Mouse (Mus musculus): ENCODE results near the gene Ldlrap1.
A peak's percentile ranks its signal among the peaks of the same experiment; 100 is the strongest.
"Not testable (repeated sequence)": the region's sequence is repeated elsewhere in the genome, so short reads cannot be mapped to it uniquely, and the experiment has no call there.

The Ldlrap1 gene

DNA sequence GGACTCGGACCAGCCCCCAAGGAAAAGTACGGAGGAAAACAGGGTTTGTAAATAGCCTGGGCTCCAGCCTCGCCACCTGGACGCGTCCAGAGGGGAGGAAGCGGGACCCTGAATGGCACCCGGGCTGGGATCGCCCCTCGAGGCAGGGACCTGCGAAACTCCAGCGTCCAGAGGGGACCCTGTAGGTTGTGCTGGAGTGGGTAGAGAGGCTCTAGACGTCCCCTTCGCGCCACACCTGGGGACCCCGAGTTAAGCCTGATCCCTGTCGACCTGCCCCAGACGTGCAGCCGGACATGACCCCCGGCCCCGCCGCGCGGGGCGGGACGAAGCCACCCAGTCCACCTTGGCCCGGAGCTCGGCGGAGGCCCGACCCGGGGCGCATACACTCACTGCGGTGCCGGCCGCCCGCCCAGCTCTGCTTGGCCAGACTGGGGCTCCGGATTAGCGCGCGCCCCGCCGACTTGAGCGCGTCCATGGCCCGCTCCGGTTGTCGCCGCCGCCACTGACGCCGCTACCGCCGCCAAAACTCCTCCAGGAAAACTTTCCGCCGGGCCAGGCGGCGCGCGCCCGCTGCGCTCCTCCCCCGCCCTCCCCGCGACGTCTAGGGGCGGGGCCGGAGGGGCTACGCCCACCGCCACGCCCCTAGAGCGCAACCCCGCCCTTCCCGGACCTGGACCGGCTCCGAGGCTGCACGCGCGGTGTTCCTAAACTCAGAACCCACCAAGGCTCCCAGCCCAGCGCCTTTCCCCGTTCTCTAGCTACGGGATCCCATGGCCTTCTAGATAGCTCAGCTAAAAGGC is at the start of gene Ldlrap1:
TSS of gene Ldlrap1 (minus strand) at position 599 of the 800 bp plus-strand sequence.
- DNase-seq: peak; percentile 41 to 59

DNA sequence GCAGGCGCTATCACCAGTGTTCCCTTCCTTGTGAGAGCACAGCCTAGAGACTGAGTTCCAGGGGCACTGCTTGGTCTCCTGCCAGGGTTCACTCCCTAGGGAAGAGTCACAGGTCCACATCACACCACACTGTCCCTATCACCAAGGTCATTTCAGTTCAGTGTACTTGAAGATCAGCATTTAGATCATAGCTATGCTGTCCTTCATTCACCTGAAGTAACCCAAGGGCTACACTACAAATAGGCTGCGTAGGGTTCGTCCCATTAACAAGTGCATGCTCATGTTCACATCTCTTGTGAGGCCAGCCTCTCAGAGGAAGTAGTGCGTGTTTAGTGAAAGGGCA is 46.4 kb upstream of the Ldlrap1 start:
- no peak for DNase-seq

DNA sequence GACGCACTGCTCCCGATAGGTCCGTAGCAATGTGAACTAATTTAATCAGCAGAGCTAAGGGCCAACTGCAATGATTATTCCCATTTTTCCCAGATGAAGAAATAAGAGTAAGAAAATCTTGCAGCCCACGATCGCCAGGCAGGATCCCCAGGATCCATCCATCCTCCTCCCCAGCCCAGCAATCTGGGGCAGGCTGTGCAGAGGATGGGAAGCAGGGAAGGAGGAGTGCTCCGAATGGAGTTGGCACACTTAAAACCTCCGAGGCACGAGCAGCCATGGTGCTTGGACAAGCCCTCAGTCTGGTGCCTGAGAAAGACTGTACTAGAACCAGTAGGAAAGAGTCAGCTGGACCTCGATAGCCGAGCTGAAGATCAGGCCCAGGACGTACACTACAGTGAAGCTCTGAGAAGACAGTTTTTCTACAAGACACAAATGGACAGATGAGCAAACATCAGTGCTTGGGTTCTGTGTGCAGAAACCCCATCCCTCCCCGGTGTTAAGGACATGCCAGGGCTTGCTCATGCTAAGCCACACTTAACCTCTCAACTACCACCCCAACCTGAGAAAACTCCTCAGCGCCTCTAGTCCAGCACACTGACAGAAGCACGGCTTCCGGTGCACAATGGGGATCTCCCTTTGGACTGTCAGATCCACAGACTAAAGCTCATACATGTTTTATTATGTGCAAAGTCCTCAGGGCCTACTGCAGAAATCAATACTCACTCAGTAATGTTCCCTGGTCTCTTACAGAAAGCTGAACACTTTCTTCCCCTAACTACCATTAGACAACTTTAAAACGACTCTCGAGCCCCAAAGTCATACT is 45.8 kb upstream of the Ldlrap1 start:
- no peak for DNase-seq

DNA sequence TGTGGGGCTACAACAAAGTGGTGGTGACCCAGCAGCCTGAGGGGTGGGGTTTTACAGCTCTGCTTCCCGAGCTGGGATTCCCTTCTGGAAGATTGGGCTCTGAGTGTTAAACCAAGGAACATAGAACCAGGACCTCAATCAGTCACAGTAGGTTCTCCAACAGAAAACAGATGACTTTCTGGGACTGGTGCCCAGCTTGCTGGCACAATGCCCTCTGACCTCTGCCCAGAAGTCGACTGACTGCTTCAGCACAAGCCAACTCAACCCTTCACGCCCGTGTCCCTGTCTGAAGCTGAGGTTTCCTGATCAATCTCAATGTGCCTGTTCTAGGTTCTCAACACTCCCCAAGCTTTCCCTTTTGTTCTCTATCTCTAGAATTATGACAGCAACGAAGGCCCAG is 36.9 kb upstream of the Ldlrap1 start:
- DNase-seq: no peak

DNA sequence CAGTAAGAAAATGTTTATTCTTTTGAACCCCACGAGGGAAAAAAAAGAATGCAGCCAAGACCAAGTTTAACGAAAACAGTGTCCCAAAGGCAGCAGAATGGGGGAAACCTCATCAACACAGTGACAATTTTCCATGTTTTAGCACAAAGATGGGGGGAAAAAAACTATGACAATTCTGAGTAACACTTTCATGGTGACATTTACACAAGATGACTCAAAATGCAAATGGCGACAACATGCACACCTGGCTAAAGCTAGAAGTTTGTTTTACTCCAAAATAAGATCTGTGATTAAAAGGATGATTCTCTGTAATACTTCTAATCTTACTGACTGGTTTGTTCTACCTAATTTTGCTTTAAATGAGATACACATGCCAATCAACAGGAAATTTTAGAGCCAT is 34.9 kb upstream of the Ldlrap1 start:
- no peak for DNase-seq

DNA sequence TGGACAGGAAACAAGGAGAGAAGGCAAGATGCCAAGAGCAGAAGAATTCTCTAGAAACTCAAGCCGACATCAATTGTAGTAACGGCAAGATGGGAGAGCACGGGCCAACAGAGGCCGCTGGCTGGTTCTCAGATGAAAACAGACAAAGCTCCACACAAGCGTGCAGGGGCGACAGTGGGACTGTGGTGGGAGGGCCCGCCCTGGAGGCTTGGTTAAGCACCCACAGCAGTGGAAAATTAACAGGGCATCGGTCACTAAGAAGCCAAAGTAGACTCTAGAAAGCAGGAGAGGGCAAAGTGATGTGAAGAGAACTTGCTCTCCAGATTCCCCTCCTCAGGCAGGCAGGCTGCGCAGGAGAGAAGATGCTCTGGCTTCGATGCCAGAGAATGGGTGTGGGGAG is 34.3 kb upstream of the Ldlrap1 start:
- DNase-seq: no peak

DNA sequence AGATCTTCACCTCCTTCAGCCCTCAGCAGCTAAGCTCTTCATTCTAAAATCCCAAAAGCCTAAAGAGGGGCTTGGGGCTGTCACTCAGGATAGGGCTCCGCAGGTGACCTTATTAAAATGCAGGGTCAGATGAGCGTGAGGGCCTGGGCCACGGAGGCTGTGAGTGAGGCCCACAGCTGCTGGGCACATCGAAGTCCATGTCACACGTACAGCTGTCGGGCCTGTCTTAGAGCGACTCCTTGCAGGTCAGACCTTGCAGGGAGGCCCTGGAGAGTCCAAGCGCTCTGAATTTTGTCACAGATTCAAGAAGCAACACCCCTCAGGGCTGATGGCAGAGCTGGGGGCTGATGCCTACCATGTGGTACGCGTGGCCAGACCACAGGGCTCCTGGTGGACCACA is 32.9 kb upstream of the Ldlrap1 start:
- DNase-seq: no peak

DNA sequence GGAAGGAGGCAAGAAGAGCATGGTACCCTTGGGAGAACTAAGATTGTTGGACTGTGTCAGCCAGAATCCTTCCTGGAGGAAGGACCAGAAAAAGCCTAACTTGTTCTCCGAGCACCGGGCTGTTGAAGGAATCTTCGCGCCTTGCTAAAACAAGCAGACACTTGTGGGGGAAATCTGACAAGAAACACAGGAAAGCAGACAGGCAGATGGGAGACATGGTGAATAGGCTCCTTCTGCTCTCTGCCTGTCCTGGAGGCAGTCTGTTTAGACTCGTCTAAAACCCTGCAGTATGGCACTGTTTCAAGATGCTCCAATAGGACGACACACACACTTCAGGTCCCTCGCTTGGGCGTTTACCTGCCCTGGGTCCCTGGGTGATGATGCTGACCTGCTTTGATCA is 32.3 kb upstream of the Ldlrap1 start:
- no peak for DNase-seq

DNA sequence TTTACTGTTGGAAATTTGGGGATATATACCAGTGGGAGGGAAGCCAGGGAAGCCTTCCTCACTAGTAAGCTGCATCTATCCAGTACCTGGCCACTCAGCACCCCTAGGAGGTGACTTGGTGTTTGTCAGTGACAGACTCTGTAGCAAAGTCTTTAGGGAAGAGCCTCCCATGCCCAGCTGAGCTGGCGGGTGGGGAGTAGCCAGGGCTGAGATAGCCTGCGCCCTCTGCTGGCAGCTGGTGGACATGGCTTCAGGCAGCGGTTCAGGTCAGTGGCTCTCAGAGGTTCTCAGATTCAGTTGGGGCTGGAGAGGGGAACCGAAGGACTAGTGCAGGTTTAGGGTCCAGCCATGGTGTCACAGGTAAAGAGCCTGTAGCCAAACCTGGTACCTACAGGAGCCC is 31.4 kb upstream of the Ldlrap1 start:
- DNase-seq: peak; percentile 21 to 29

DNA sequence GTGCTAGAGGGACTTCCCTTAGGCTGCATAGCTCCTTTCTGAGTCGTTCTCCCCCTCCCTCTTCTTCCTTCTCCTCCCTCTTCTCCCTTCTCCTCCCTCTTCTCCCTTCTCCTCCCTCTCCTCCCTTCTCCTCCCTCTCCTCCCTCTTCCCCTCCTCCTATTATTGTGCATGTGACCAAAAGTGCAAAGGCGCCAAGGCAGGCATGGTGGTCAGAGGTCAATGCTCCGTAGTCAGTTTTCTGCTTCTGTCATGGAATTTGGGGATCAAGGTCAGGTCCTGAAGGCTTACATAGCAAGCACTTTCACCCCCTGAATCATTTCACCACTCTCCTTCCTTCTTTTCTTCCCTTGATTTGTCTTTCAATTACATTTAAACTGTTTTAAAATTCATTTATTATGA is 31.0 kb upstream of the Ldlrap1 start:
- no peak for DNase-seq

DNA sequence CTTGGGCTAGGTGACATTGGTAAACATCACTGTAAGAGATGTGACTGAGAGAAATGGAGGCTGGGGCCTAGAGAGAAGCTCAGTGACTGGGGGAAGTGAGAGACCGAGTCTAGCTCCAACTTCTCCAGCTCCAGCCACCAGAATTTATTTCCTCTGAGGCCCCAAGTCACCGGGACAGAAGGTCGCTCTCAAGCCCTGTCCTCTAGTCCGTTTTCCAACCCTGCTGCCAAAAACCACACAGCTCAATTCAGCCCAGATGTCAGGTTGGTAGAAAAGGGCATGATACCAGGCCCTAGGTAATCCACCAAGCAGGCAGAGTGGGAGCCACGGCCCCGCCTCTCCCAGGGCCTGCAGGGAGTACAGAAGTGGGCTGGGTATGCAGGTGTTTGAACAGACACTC is 29.8 kb upstream of the Ldlrap1 start:
- no peak for DNase-seq

DNA sequence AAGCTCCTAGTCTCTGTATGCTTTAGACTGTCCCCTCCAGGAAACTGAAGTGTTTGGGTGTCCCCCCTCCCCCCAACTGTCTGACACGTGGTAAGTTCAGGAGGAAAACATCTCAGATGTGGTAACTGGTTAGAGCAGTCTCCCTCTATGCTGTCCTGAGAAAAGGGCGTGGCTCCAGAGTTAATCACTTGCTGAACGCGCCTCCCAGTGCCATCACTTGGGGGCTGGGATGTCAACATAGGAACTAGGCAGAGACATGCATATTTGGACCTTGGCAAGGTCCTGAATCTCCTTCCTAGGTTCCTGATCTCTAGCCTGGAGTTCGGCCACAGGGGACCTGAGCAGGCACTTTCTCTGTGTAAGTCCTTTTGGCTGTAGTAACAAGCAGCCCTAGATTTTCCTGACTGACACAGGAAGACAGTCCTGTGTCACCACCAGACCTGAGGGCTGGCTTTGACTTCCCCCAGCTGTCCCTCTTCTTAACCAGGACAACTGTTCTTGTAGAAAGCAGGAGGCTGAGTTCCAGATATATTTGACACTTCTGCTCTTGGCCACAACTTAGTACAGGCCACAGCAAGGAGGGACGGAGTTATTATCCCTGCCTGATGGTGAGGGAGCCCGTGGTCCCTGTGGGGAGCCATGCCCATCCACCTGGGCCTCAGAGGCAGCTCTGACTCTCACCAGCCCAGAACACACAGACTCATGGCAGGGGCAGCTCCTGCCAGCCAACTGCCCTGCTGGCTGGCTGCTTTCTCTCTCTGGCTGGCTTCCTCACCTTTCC is 28.9 kb upstream of the Ldlrap1 start:
- peak in 1 of 2 experiments; percentile 47 for DNase-seq

DNA sequence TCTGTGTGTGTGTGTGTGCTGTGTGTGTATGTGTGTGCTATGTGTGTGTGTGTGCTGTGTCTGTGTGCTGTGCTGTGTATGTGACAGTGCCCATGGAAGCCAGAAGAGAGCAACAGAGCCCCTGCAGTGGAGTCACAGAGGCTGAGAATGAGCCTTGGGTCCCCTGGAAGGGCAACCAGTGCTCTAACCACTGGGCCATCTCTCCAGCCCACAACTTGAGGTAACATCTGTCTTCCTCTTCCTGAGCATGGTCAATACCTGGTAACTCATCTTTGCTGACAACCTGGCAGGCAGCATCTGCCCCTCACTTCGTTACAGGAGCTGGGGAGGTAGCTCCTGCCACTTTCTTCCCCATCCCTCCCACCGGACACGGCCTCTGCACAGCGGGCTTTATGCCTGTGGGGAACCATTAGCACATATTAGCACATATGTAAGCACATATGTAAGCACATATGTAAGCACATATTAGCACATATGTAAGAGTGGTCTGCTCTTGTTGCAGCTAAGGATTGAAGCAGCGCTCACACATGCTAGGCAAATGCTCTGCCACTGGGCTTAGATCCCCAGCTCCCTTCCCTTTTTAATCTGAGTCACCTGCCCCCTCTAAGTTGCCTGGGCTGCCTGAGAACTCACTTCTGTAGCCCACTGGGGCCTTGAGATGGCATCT is 28.1 kb upstream of the Ldlrap1 start:
- DNase-seq: no peak

DNA sequence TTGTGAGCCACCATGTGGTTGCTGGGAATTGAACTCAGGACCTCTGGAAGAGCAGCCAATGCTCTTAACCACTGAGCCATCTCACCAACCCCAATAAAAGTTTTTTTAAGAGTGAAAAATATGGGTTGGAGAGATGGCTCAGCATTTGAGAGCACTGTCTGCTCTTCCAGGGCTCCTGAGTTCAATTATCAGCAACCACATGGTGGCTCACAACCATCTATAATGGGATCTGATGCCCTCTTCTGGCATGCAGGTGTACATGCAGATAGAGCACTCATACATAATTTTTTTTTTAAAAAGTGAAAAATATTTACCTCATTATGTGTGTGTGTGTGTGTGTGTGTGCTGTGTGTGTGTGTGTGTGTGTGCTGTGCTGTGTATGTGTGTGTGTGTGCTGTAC is 27.1 kb upstream of the Ldlrap1 start:
- DNase-seq: not testable (repeated sequence)

DNA sequence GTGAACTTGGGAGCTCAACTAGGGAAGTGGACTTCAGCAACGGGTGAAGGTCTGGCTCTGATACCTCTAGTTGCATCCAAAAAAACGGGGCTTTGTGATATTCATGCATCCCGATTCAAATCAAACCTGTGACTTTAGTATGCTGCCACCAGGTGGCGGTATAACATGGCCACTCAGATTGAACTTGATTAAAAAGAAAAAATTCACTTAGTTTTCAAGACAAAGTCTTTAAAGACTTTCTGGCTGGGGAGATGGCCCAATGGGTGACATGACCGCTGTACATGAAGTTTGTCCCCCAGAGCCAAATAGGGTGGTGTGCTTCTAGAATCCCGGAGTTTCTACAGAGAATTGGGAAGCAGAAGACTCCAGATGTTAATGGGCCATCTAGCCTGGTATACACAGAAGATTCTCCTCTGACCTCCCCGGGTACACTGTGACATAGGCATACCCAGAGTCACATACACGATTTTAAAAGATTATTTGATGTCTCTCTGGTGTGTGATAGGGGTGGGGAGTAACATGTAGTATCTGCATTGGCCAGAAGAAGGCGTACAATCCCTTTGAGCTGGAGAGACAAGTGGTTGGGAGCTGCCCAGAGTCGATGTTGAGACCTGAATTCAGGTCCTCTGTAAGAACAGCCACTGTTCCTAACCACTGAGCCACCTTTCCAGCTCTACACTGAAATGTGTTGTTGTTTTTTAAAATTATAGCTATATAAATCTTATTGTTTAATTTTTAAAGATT is 25.6 kb upstream of the Ldlrap1 start:
- no peak for DNase-seq

DNA sequence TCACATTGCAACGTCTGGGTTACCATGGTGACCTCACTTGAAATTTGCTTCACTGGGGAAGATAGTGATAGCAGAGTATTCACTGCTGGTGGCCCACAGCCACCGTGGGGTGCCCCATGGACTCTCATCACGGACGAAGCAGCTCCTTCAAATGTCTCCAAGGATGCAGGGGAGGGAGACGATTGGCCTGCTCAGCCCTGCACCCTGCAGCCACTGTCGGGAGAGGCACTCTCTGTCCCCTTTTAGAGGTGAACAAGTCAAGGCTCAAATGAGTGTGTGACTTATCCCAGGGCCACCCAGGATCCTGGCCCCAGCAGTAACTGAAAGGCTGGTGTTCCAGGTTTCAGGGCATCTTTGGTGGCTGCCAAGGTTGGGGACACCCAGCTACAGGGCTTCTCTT is 23.9 kb upstream of the Ldlrap1 start:
- DNase-seq: no peak

DNA sequence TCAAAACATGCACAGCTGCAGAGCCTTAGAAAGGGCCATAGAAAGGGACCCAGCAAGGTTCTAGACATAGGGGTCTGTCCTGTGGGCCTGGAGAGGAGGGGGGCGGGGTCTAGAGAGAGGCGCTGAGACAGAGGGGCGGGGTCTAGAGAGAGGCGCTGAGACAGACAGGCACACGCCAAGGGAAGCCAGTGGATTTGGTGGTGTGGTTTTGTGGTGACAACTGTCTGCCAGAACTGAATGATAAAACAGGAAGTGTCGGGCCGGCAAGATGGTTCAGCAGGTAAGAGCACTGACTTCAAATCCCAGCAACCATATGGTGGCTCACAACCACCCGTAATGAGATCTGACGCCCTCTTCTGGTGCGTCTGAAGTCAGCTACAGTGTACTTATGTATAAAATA is 19.1 kb upstream of the Ldlrap1 start:
- peak; percentile 65 to 81 for DNase-seq

DNA sequence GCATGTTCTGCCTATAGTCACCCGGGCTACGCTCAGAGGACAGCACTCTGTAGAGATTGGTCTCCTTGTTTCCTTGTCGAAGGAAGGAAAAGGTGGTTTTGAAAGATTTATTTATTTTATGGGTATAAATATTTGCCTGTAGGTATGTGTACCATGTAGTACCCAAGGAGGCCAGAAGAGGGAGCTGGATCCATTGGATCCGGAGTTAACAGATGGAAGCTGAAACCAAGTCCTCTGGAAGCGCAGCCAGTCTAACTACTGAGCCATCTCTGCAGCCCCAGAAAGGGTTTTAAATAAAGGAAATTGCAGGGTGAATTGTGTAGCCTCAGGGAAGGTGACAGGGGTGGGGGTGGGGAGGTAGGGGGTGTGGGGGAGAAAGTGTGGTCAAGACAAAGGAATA is 16.9 kb upstream of the Ldlrap1 start:
- no peak for DNase-seq

DNA sequence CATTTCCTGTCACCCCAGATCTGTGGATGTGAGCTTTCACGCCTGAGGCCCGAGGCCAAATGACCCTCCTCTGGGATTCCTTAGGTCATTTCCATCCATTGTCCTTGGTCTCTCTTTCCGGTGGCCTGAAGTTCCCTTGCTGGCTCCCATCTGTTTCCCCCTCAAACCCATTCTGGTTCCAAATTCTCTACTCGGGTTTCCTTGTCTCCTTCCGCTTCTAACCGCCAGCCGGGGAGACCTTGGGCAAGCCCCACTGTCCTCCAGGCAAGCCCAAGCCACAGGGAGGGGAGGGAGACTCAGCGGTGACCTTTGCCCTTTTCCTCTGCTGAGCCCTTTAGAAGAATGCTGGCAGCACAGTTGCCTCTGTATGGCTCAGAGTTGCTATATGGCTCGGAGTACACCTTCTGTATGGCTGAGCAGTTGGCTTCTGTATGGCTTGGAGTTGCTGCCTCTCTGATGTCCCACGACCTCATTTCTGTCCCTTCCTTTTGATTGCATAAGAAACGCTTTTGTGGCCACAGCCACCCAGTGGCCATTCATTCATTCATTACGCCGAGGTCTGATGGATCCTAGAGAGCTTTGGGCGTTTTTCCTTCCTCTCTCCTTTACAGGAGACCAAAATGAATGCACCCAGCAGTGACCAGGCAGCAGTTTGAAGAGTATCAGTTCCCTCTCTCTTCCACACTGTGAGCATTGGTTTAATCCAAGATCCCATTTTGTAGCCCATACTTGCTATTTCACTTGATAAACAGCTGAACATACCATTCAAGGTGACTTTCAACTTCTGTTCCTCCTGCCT is 11.5 kb upstream of the Ldlrap1 start:
- DNase-seq: no peak

DNA sequence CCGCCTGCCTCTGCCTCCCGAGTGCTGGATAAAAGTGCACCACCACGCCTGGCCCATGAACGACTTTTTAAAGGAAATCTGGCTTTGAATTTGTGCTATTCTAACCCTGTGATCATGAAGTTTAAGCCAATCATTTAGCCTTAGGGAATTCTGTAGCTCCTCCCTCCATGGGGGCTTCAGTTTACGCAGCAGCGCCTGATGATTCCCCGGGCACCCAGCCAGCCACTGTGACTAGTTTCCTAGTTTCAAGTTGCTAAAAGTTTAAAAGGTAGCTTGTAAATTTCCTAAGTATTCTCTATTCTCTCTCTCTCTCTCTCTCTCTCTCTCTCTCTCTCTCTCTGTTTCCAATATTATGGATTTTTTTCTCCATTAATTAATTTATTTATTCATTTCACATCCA is 8.4 kb upstream of the Ldlrap1 start:
- no peak for DNase-seq

DNA sequence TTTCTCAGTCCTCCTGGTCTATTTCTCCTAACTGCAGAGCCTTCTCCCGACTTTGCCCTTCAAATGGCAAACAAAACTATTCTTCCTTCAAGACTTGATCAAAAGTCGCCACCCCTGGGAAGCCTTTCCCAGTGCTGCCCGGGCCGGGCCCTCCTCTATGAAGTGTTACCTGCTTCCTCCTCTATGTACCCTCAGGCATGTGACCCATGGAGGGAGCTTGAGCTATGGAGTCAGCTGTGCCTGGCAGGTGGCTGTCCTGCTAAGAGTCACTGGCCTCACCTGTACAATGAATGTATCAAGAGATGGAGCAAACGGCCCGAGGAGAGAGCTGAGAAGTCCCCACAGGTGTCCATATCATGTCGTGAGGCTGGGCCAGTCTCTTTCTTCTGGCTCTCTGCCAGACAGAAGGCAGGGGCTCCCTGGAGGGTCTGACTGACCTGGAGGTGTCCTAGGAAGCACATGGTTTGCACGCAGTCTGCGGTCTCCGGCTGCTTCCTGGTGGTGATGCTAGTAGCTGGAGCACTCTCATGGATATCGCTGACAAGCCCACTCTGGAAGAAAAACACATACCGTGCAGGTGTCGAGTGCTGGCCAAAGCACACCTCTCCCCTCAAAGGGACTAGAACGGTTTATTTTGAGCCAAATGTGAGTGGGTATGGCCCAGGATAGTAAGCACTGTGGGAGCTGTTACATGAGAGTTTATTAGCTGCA is 7.6 kb upstream of the Ldlrap1 start:
- DNase-seq: no peak

Measured in thymus, adult 18-20 months (tissue).